Mouse (Mus musculus): ENCODE results near the gene Obox6. TPM values are rescaled to one million over a fixed set of nuclear protein-coding genes. Genes with fewer than 3 reads are reported as not detected.

Gene Obox6
- not detected for total RNA-seq (2021)
- long read RNA-seq, experiment 1, result 0 reads
- long read RNA-seq, experiment 2, result 0 reads

DNA sequence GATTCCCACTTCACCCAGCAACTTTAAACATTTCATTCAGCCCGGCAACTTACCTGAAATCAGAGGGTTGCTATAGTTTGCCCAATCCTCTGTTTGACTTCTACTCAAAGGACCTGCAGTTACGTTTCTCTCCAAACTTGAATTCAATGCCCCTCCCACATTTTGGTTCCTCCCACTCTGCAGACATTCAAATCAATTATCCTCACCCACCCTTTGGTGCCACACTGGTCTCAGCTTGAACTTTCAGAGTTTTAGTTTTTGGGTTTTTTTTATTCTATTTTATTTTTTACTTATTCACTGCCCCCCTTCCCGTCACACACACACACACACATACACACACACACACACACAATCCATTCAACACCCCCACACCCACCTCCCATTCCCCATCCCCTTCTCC, at the start of gene Obox6:
Gene Obox6 (minus strand): TSS at position 101 of the 400 bp plus-strand sequence.
- intact Hi-C loops (cut with DNase I), result loop anchor here (10.0 kb wide), 1 partner anchor 55 kb away; no protein-coding TSS in a partner anchor
- no peak for DNase-seq

- DNase-seq, result no peak
- intact Hi-C loops (cut with DNase I), result no loop called here
Measured at GRCm38 (mm10) chr7:15884127-15884526, 44.6 kb upstream of the Obox6 start.

DNA sequence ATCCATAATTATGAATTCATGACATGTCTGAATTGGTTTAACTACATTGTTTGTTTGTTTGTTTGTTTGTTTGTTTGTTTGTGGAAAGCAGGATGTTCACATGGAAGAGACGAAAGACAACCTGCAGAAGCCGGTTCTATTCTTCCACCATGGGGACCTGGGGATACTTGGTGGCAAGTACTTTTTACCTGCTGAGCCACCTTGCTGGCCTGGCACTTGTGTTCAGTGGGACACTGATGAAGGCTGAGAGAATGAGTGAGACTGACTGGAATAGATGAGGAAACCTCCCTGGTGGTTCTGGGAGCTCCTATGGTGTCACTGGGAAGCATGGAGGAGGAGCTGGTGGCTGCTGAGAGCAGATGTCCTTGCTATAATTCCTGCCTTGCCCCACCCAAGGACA, 42.8 kb upstream of the Obox6 start, which contains the start of gene Crxos:
Gene Crxos (plus strand): TSS at position 301 of the 400 bp plus-strand sequence.
- intact Hi-C loops (cut with DNase I), result no loop called here
- no peak for DNase-seq

DNA sequence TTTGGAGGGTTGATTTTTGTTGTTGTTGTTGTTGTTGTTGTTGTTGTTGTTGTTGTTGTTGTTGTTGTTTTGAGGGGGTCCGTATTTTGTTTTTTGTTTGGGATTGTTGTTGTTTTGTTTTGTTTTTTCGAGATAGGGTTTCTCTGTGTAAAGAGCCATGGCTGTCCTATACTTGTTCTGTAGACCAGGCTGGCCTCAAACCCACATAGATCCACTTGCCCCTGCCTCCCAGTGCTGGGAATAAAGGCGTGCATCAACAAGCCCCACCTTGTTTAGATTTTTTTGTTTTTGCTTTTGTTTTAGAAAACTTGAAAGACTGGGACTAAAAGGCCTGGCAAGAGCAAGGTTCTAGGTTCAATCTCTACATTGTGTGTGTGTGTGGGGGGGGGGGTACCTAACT, 42.4 kb upstream of the Obox6 start:
- DNase-seq, result no peak
- intact Hi-C loops (cut with DNase I), result no loop called here

DNA sequence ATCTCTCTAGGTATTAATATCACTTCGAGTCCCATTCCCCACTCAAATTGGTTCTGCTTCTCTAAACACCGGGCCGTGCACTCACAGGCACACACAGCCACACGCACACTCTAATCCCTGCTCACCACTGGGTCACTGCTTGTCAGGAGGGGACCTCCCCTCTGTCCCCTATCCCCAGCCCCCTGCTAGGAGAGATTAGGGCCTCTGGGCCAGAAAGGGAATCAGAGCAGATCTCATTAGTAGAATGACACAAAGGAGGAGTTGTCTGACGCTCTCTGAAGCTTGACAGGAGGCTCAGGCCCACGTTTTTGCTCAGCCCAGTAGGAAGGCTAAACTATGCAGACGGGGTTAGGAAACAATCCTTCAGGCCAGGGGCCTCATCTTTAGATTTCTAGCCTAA, 41.9 kb upstream of the Obox6 start:
- intact Hi-C loops (cut with DNase I), result no loop called here
- DNase-seq, result no peak

GRCm38 (mm10) chr7:15879756-15880155, 40.3 kb upstream of the Obox6 start, which contains the start of gene Crx:
Crx (minus strand) TSS chr7:15879968.
- intact Hi-C loops (cut with DNase I), result no loop called here
- no peak for DNase-seq

DNA sequence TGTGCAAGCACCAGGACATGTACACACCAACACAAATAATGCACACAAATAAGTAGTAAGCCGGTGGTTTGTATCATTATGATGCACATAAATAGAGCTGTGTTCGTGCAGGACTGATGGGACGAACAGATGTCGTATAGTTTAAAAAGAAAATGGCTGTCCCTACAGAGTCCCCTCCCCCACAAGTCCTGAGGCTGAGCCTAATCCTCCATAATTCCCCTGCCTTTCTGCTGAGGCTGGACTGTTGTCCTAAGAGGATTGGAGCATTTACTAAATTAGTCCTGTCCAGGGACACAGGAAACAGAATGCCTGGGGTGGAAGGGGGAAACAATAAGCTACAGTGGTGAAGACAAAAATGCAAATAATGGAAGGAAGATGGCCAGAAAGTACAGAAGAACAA, 24.6 kb upstream of the Obox6 start:
- DNase-seq, result no peak
- intact Hi-C loops (cut with DNase I), result no loop called here

- no peak for DNase-seq
- intact Hi-C loops (cut with DNase I), result no loop called here
Measured at GRCm38 (mm10) chr7:15859657-15860056, 20.2 kb upstream of the Obox6 start.

Other genes starting within 250 kb of the Obox6 start
- not detected for gene Obox3, start 199.8 kb downstream of the Obox6 start, total RNA-seq (2021)
- gene Obox5, start 89.5 kb downstream of the Obox6 start, total RNA-seq (2021), result not detected
- gene Crx, start 40.3 kb upstream of the Obox6 start, total RNA-seq (2021), result not detected
- not detected for gene Crxos, start 42.9 kb upstream of the Obox6 start, total RNA-seq (2021)
- gene Selenow, start 82.7 kb upstream of the Obox6 start, total RNA-seq (2021), result 1,000 to 10,000 TPM; 1,487 to 1,586 TPM
- 10 to 100 TPM; 81.3 to 97.1 TPM for gene Nop53, start 106.4 kb upstream of the Obox6 start, total RNA-seq (2021)
- 10 to 100 TPM; 40.8 to 47.9 TPM for gene Ehd2, start 127.9 kb upstream of the Obox6 start, total RNA-seq (2021)
- 1 to 10 TPM; 4.5 to 6.6 TPM for gene Bicra, start 208.2 kb upstream of the Obox6 start, total RNA-seq (2021)
- gene Zfp541, start 222.1 kb upstream of the Obox6 start, total RNA-seq (2021), result not detected

Data from gastrocnemius, postnatal 36 days (tissue).